In the genomic region with DNA sequence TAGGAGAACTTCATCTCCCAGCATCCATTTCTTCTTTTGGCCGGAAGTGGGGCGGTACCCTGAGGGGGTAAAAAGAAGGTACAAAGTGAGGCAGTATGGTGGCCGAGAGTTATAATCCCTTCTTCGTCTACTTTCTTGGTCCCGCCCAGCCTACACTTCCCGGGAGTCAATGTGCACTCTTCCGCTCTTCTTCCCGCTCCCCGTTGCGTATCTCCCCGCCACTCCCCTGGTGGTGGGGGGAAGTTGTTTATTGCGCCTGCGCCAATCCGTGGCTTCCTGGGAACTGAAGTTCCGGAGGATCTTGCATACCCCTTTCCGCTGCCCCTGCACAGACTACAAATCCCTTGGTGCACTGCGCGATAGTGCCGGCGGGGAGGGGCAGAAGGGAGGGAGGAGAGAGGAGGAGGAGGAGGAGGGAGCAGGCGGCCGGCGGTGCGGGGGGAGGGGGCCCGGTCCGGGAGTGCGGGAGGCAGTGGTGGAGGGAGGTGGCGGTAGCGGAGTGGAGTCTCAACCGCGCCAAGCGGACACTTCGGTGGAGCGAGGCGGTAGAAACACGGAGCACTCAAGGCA, we compare ENCODE assay signal across 8 mouse cellular contexts. TPM values are rescaled to one million over a fixed set of nuclear protein-coding genes. Genes with fewer than 3 reads are reported as not detected.
DNase-seq lines count a peak whose midpoint lies in the region; ATAC-seq and TF ChIP-seq lines count a peak whose summit lies in the region.

Phf23 (plus strand) TSS at position 387 of the 570 bp plus-strand sequence.

- peak within 1 kb of the TSS; percentile 68 for H3K4me2 ChIP-seq in hindbrain, postnatal 0 days (ENCODE audit: low read depth, low read length)

- H3K4me3 ChIP-seq in gastrocnemius, adult 2 months, result peak within 1 kb of the TSS; percentile 98
- H3K4me3 ChIP-seq in hindbrain, postnatal 0 days (ENCODE audit: low read length), result peak within 1 kb of the TSS; percentile 60
- peak within 1 kb of the TSS; percentile 87 for H3K4me3 ChIP-seq in left cerebral cortex, adult 2 months

- peaks cover 12% of the 10 kb centered on the region; the same call in 1 of the 2 replicates for H3K36me3 ChIP-seq in hindbrain, postnatal 0 days (ENCODE audit: insufficient read depth, low read length)

- peak; percentile 100 for DNase-seq in ZHBTc4 (ENCODE audit: low read depth, low spot score)
- DNase-seq in gastrocnemius, adult 2 months, result peak; percentile 98
- DNase-seq in hindbrain, postnatal 0 days (ENCODE audit: low spot score), result peak; percentile 99
- peak; percentile 95 to 96 for DNase-seq in left cerebral cortex, adult 2 months (ENCODE audit: extremely low spot score in 1 of 2, low spot score in 2 of 2)
- DNase-seq in right cerebral cortex, adult 2 months (ENCODE audit: low spot score in 2 of 2), result peak; percentile 96 to 98
- peak; percentile 98 for DNase-seq in urinary bladder, postnatal 14 days (ENCODE audit: low spot score)

- H3K9me3 ChIP-seq in hindbrain, postnatal 0 days (ENCODE audit: low read length), result no peaks in the 10 kb centered on the region

- intact Hi-C loops in gastrocnemius, adult 2 months (cut with DNase I), result loop anchor here (10.0 kb wide), 3 partner anchors 331 to 649 kb away; partner anchors contain the start of genes Cd68, Kdm6b, Mpdu1 and Rnf167
- intact Hi-C loops in left cerebral cortex, adult 2 months (cut with DNase I), result loop anchor here (2.0 kb wide), 1 partner anchor 15 kb away; the partner anchor contains the start of gene Ctdnep1

- no peaks in the 10 kb centered on the region for H3K27me3 ChIP-seq in hindbrain, postnatal 0 days (ENCODE audit: insufficient read depth, low read length)

- WGBS in hindbrain, postnatal 0 days, result under 1% methylated on average over 36 of the region's 36 CpGs

- peak within 1 kb of the TSS; percentile 64 for H3K9ac ChIP-seq in hindbrain, postnatal 0 days (replicated peaks; ENCODE audit: low read length)

- ATAC-seq in common myeloid progenitor, adult 5-6 weeks (replicated peaks; ENCODE audit: low read depth, poor library complexity, severe bottlenecking), result peak; percentile 70
- peak; percentile 87 for ATAC-seq in hindbrain, postnatal 0 days
- peak; percentile 58 for ATAC-seq in megakaryocyte, adult 5-6 weeks (ENCODE audit: poor library complexity, severe bottlenecking)

- TF ChIP-seq CTCF in gastrocnemius, adult 2 months (IDR thresholded peaks at IDR 0.05), result peak; percentile 56
- TF ChIP-seq CTCF in hindbrain, postnatal 0 days (IDR thresholded peaks at IDR 0.05; ENCODE audit: low read depth), result peak; percentile 65
- peak; percentile 58 for TF ChIP-seq CTCF in left cerebral cortex, adult 2 months (IDR thresholded peaks at IDR 0.05)

- peak within 1 kb of the TSS; percentile 100 for H3K27ac ChIP-seq in gastrocnemius, adult 2 months
- H3K27ac ChIP-seq in hindbrain, postnatal 0 days, result peak within 1 kb of the TSS; percentile 90
- peak within 1 kb of the TSS; percentile 95 for H3K27ac ChIP-seq in left cerebral cortex, adult 2 months

- H3K4me1 ChIP-seq in hindbrain, postnatal 0 days (ENCODE audit: insufficient read depth, low read length), result peaks cover 8% of the 10 kb centered on the region; the same call in 1 of the 2 replicates

RNA-seq across cellular contexts. Expression of gene Phf23, which starts in this region (rescaled TPM):
- 40.9 and 59.2 TPM in 2 replicates for total RNA-seq in common myeloid progenitor, adult 5-6 weeks (2017)
- 10 to 100 TPM; 19.2 to 21.8 TPM for total RNA-seq in gastrocnemius, adult 2 months (2021)
- 34.3 and 47.9 TPM in 2 replicates for total RNA-seq in hindbrain, postnatal 0 days (2014; rRNA removed)
- polyA plus RNA-seq in hindbrain, postnatal 0 days (2015; fragmentation: Nextera tagmentation; extraction: Ambion mirVana), result 44.0 and 46.0 TPM in 2 replicates
- 10 to 100 TPM; 44.3 to 48.9 TPM for total RNA-seq in left cerebral cortex, adult 2 months (2021)
- total RNA-seq in megakaryocyte, adult 5-6 weeks (2015), result 34.0 and 37.0 TPM in 2 replicates
- 42.5 and 45.8 TPM in 2 replicates for total RNA-seq in megakaryocyte, adult 5-6 weeks (2017)

Comparison
In these comparisons a context has a peak if more than half of its experiments do, and no peak if none do; other contexts are left out.
1. Peak in every context shown above with its lines: DNase-seq, ATAC-seq, H3K4me3 ChIP-seq and H3K27ac ChIP-seq.